Mouse (Mus musculus): ENCODE measurements around the gene Gm5797.
"Not testable (repeated sequence)": the region's sequence is repeated elsewhere in the genome, so short reads cannot be mapped to it uniquely, and the experiment has no call there.

DNA sequence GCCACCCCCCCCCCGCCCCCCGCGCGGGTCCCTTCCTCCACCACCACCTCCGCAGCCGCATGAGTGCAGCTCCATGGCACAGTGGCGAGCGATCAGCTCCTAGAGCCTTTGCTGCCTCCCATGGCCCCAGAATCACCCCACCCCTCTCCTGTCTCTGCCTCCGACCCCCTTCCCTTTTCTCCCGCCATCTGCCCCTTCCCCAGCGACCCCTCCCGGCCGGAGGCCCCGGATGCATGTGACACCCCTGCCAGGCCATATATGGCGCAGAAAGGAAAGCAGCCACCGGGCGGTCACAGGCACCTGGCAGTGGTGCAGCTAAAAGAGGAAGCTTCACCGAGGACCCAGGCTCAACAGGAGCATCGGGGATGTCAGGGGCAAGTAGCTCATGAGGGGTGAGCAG is 17.1 kb downstream of the Gm5797 start:
- TF ChIP-seq CTCF (IDR thresholded peaks at IDR 0.05; ENCODE audit: control insufficient read depth, insufficient read depth, insufficient replicate concordance, low read depth, low read length); POLR2A (IDR thresholded peaks at IDR 0.05; ENCODE audit: control insufficient read depth, low read depth, low read length): not testable (repeated sequence)

Measured in testis, adult 2 months (tissue).